Mouse (Mus musculus) thymus, postnatal 14 days (tissue): ENCODE measurements around the gene Gm2163.
"Not testable (repeated sequence)": the region's sequence is repeated elsewhere in the genome, so short reads cannot be mapped to it uniquely, and the experiment has no call there.

ENCODE experiments used
- DNase-seq: peaks from one replicate; pipeline ENCODE4 v3.0.0; 2021

Gm2163 gene

DNA sequence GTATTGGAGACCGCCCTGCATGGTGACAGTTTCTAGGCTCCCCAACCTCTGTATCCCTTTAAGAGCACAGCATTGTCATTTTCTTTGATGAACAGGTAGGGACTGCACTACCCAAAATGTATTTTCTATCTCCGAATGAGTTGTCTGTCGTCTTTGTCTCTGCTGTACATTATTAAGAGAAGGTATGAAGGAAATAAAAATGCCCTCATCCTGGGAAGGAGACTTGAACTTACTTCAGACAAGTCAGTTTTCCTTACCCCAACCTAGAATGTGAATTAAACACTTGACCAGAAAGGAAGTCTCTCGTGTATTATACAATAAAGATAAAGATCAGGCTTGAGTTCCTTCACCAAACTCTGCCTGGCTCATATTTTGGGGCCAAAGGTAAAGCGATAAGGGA lies at the start of gene Gm2163:
Gene Gm2163 (plus strand): TSS at position 301 of the 400 bp plus-strand sequence.
- not testable (repeated sequence) for DNase-seq

DNA sequence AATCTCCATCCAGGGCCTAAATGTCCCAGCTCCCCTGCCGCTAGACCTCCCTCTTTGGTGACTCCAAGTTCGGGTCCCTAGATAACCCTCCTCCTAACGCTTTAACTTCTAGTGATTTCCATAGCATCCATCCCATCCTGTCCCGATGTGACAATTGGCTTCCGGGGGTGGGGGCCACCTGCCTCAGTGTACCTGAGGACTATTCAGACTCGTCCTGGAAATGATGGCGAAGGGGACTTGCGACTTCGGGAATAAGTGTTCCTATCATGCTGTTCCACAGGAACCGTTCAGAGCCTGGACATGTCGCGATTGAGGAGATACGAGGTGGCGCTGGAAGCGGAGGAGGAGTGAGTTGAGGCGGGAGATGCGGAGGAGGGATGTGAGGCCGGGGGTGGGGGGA lies 27.5 kb upstream of the Gm2163 start, which contains the start of gene Gm21586:
Gene Gm21586 (plus strand): TSS at position 301 of the 400 bp plus-strand sequence.
- DNase-seq: not testable (repeated sequence)

DNA sequence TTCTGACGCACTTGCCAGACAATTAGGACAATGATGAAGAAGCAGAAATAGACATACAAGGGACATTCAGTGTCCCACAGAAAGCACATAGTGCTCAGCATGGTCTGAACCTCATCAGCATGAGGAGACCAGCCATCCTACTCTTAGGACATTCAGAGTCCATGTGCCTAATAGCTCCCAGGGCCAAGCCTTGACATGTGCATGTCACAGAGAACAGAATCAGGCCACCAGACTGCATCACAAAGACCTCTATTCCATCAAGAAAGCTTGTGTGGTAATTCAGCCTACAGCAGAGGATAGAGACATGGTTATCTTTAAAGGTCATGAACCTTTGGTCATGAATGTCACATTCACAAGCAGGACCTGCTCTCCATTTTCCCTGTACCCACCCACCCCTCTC lies 61.5 kb downstream of the Gm2163 start, which contains the start of gene Fam205a2:
Gene Fam205a2 (minus strand): TSS at position 101 of the 400 bp plus-strand sequence.
- not testable (repeated sequence) for DNase-seq

DNA sequence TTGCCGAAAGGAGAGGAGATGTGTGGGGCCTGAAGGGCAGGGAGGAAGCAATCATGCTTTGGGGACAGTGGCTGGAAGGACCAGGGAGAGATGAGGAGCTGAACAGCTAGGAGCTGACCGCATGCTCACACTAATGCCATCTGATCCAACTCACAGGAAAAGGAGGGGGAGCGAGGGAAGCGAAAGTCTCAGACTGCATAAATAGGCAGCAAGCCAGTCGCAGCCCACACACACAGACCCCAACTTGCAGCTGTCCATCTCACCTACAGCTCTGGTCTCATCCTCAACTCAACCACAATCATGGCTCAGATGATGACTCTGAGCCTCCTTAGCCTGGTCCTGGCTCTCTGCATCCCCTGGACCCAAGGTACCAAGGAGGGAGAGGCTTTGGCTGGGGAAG lies 145.3 kb downstream of the Gm2163 start, which contains the start of gene Gm10591:
Gene Gm10591 (plus strand): TSS at position 301 of the 400 bp plus-strand sequence.
- DNase-seq: not testable (repeated sequence)

DNA sequence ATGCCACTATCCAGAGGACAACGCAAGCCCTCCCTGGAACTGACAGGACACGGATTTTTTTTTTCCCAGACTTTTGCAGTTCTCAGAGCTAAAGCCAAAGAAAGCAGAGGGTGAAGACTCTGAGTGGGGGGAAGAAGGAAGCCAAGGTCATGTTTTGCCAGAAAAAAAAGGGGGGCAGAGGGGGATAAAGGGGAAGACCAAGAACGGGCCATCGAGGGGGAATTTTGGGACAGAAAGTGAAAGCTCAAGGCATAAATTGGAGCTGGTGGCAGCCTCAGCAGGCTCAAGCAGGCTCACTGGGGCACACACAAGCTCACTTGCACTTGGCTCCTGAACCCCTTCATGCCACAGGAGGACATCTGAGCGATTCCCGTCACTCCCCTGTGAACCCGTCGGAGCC lies 162.9 kb downstream of the Gm2163 start, which contains the start of gene Gm2564:
Gene Gm2564 (plus strand): TSS at position 301 of the 400 bp plus-strand sequence.
- not testable (repeated sequence) for DNase-seq
